Mouse (Mus musculus) forebrain, postnatal 0 days (tissue): ENCODE measurements around the gene Ptgis. TPM values are rescaled to one million over a fixed set of nuclear protein-coding genes. Genes with fewer than 3 reads are reported as not detected.

Source experiments
- ATAC-seq: fragments of 200-750 bp; cut with Nextera tagmentation; 2 replicates; pipeline ENCODE4 v1.8.0; 2017; ENCODE audit warnings: mild to moderate bottlenecking, moderate library complexity
- DNase-seq: peaks from one replicate; pipeline ENCODE4 v3.0.0-alpha.2; 2015
- H3K27ac ChIP-seq: fragments of 300-500 bp; sonication (generic); 2 replicates; pipeline ENCODE4 v1.5.1; 2014; ENCODE audit warnings: low read depth, mild to moderate bottlenecking, antibody characterized with exemption, low read length, moderate library complexity, mixed read lengths
- H3K27me3 ChIP-seq: fragments of 300-500 bp; sonication (generic); 2 replicates; pipeline ENCODE4 v1.6.1; 2014; ENCODE audit warnings: mild to moderate bottlenecking, low read length, mixed read lengths; ENCODE audit not compliant: insufficient read depth
- H3K36me3 ChIP-seq: fragments of 300-500 bp; sonication (generic); 2 replicates; pipeline ENCODE4 v1.6.1; 2014; ENCODE audit warnings: mild to moderate bottlenecking, moderate library complexity; ENCODE audit not compliant: insufficient read depth
- H3K4me1 ChIP-seq: fragments of 300-500 bp; sonication (generic); 2 replicates; pipeline ENCODE4 v1.6.1; 2014; ENCODE audit warnings: antibody characterized with exemption; ENCODE audit not compliant: insufficient read depth
- H3K4me2 ChIP-seq: fragments of 300-500 bp; sonication (generic); 2 replicates; pipeline ENCODE4 v1.6.1; 2014; ENCODE audit warnings: low read depth, mild to moderate bottlenecking, moderate library complexity
- H3K4me3 ChIP-seq: fragments of 300-500 bp; sonication (generic); 2 replicates; pipeline ENCODE4 v1.5.1; 2014; ENCODE audit warnings: low read depth, low read length, mixed read lengths
- H3K9ac ChIP-seq: fragments of 300-500 bp; sonication (generic); 2 replicates; pipeline ENCODE4 v1.6.1; 2014; ENCODE audit warnings: mild to moderate bottlenecking
- H3K9me3 ChIP-seq: fragments of 300-500 bp; sonication (generic); 2 replicates; pipeline ENCODE4 v1.6.1; 2016; ENCODE audit warnings: low read length
- CTCF ChIP-seq: sonication (generic); IDR thresholded peaks from 2 replicates; pipeline ENCODE4 v1.5.1; 2016; ENCODE audit warnings: antibody characterized with exemption, control low read depth, low read depth
- WGBS: fragments of 180-500 bp; shearing (Covaris S2); extraction: QIAGEN DNeasy Blood & Tissue Kit; methylation state at CpG from one replicate; pipeline ENCODE4 v1.1.7; 2014; 5-methylcytosine and 5-hydroxymethylcytosine counted together
- polyA plus RNA-seq: library from polyadenylated mRNA; unstranded; fragments of >200 nt; fragmentation: Nextera tagmentation; extraction: Ambion mirVana; gene quantifications from 2 replicates; pipeline ENCODE4 v1.2.1, GENCODE M21; 2015
- total RNA-seq: library from RNA; depleted of rRNA; stranded (reverse); fragments of >200 nt; gene quantifications from 2 replicates; pipeline ENCODE4 v1.2.3, GENCODE M21; 2014

Gene Ptgis
- total and polyA plus RNA-seq, 2 experiments from 2014 or later, result 2.8 to 4.0 TPM

DNA sequence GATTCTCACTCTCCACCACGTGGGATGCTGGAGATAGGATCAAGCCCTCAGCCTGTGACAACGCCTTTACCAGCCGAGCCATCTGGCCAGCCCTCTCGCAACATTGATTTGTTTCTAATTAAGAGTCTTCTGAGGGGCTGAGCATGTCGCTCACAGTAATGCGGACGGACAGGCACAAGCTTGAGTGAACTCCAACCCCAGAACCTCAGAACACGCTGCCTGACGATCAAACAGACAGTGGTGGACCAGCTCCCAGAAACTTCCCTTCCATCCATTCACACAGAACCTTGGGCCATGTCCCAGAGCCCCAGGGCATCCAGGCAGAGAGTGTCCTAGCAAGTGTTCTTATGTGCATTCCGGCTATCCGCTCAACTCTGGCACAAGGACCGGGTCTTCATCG is 36.6 kb upstream of the Ptgis start:
- no peak for TF ChIP-seq CTCF
- Histone ChIP-seq H3K27me3 (no peaks in the 10 kb centered on the region), H3K27ac (no peak overlapping the region), H3K9me3 (no peaks in the 10 kb centered on the region), H3K4me3 (no peak overlapping the region), H3K4me2 (no peak overlapping the region), H3K36me3 (no peaks in the 10 kb centered on the region), H3K4me1 (no peaks in the 10 kb centered on the region), H3K9ac (no peak overlapping the region)
- DNase-seq (no peak), ATAC-seq (no peak)
- 61% methylated on average over 13 of the region's 13 CpGs for WGBS

- H3K27ac ChIP-seq, result no peak overlapping the region
- H3K36me3 ChIP-seq, result no peaks in the 10 kb centered on the region
- no peak for ATAC-seq
- no peaks in the 10 kb centered on the region for H3K9me3 ChIP-seq
- no peak overlapping the region for H3K9ac ChIP-seq
- no peaks in the 10 kb centered on the region for H3K4me1 ChIP-seq
- 90% methylated on average over 10 of the region's 10 CpGs for WGBS
- DNase-seq, result no peak
- H3K4me3 ChIP-seq, result no peak overlapping the region
- no peaks in the 10 kb centered on the region for H3K27me3 ChIP-seq
- no peak for TF ChIP-seq CTCF
- no peak overlapping the region for H3K4me2 ChIP-seq
Measured at GRCm38 (mm10) chr2:167275856-167276255, 35.5 kb upstream of the Ptgis start.

GRCm38 (mm10) chr2:167274713-167275465 is 34.5 kb upstream of the Ptgis start:
- no peak overlapping the region for H3K4me2 ChIP-seq
- no peaks in the 10 kb centered on the region for H3K9me3 ChIP-seq
- H3K9ac ChIP-seq, result no peak overlapping the region
- no peak for TF ChIP-seq CTCF
- H3K27ac ChIP-seq, result no peak overlapping the region
- WGBS, result 58% methylated on average over 10 of the region's 10 CpGs
- no peaks in the 10 kb centered on the region for H3K36me3 ChIP-seq
- H3K4me3 ChIP-seq, result no peak overlapping the region
- ATAC-seq (no peak), DNase-seq (no peak)
- H3K27me3 ChIP-seq, result no peaks in the 10 kb centered on the region
- no peaks in the 10 kb centered on the region for H3K4me1 ChIP-seq

DNA sequence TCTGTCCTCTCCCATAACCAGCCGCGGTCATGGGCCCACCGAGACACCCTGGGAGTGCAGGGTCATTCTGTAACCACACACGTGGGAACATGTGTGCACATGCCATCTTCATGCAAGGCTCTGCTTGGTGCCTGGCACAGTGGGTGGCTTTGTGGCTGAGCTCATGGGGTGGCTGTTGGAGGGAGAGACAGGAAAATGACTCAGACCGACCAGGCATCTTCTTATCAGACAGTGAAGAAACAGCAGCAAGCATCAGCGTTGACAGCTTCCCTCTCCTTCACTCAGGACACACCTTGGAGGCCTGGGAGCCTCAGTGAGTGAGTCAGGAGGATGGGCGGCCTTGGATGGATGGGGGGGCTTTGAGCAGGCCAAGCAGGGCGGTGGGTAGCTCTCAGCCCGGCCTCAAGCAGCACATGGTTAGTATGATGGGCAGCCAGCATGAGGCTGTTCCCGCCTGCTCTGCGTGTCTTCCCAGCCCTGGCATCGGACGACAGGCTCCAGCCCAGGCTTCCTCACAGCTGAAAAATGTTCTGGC is 32.9 kb upstream of the Ptgis start:
- ATAC-seq, result no peak
- Histone ChIP-seq H3K36me3 (no peaks in the 10 kb centered on the region), H3K4me3 (no peak overlapping the region)

GRCm38 (mm10) chr2:167272706-167273105 is 32.3 kb upstream of the Ptgis start:
- Histone ChIP-seq H3K27me3 (no peaks in the 10 kb centered on the region), H3K4me2 (no peak overlapping the region), H3K36me3 (no peaks in the 10 kb centered on the region), H3K4me3 (no peak overlapping the region), H3K27ac (no peak overlapping the region), H3K9me3 (no peaks in the 10 kb centered on the region), H3K9ac (no peak overlapping the region), H3K4me1 (no peaks in the 10 kb centered on the region)
- ATAC-seq (no peak), DNase-seq (no peak)
- 85% methylated on average over 3 of the region's 3 CpGs for WGBS
- TF ChIP-seq CTCF, result no peak

More for the DNA sequence above, 32.9 kb upstream of the Ptgis start:
- Histone ChIP-seq H3K4me1 (no peaks in the 10 kb centered on the region), H3K4me2 (no peak overlapping the region), H3K27ac (no peak overlapping the region), H3K9ac (no peak overlapping the region), H3K27me3 (no peaks in the 10 kb centered on the region), H3K9me3 (no peaks in the 10 kb centered on the region)
- no peak for DNase-seq
- no peak for TF ChIP-seq CTCF
- WGBS, result 83% methylated on average over 13 of the region's 13 CpGs

DNA sequence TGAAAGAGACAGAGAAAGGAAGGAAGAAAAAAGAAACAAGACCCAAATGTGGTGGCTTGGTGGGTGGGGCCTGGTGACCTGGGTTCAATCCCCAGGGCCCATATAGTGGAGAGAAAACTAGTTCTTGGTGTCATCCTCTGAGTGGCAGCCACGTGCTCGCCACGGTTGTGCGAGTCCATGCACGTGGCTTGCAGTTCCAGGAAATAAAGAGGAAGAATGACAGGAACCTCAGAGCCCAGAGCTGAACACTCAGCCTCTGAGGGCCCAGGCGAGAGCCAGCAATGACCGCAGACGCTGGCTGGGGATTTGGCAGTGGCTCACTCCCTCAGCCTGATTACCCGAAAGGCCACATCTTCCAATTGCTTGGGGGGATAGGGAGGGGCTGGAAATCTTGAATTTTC is 30.7 kb upstream of the Ptgis start:
- no peaks in the 10 kb centered on the region for H3K9me3 ChIP-seq
- H3K9ac ChIP-seq, result no peak overlapping the region
- no peak for TF ChIP-seq CTCF
- ATAC-seq, result no peak
- H3K4me1 ChIP-seq, result no peaks in the 10 kb centered on the region
- no peaks in the 10 kb centered on the region for H3K36me3 ChIP-seq
- no peak overlapping the region for H3K4me3 ChIP-seq
- no peak overlapping the region for H3K27ac ChIP-seq
- H3K4me2 ChIP-seq, result no peak overlapping the region
- no peaks in the 10 kb centered on the region for H3K27me3 ChIP-seq
- 79% methylated on average over 9 of the region's 9 CpGs for WGBS
- no peak for DNase-seq

DNA sequence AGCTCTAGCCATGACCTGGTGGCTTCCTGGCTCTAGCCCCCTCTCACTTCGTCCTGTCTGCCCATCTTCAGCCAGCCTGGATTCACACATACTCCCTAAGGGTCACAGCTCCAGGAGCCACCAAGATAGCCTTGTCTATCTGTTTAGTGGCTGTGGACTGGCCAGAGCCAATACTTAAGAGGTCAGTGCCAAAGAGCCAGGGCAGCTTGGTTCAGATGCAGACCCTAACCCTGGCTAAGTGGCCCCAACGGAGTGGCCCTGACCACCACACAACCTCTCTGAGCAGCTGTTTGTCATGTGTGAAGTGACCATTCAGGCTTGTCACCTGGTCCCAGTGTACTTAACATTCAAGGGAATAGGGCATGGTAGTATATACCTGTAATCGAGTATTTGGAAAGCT is 30.1 kb upstream of the Ptgis start:
- Histone ChIP-seq H3K4me2 (no peak overlapping the region), H3K4me1 (no peaks in the 10 kb centered on the region), H3K36me3 (no peaks in the 10 kb centered on the region), H3K9ac (no peak overlapping the region), H3K27ac (no peak overlapping the region), H3K4me3 (no peak overlapping the region), H3K27me3 (no peaks in the 10 kb centered on the region), H3K9me3 (no peaks in the 10 kb centered on the region)
- no peak for ATAC-seq
- no peak for DNase-seq
- 90% methylated on average over 3 of the region's 3 CpGs for WGBS
- no peak for TF ChIP-seq CTCF
